Mouse (Mus musculus) C2C12 (cell line): ENCODE measurements at regions not wholly inside any gene's neighbourhood (a gene's known extent, or its start where the extent isn't known, plus 50 kb on each side); places are given as distances from the start of the nearest gene placed in this dataset.

Source experiments
- H3K27me3 ChIP-seq: one replicate; pipeline ENCODE4 v1.6.1; 2011; ENCODE audit not compliant: control insufficient read depth, insufficient read depth, insufficient read length
- H3K36me3 ChIP-seq: one replicate; pipeline ENCODE4 v1.6.1; 2011; ENCODE audit not compliant: control insufficient read depth, insufficient read depth
- H3K4me3 ChIP-seq: one replicate; pipeline ENCODE4 v1.5.1; 2011; ENCODE audit warnings: mild to moderate bottlenecking, control low read depth; ENCODE audit not compliant: poor library complexity, insufficient read depth, severe bottlenecking
- H3K79me2 ChIP-seq: one replicate; pipeline ENCODE4 v1.6.1; 2011; ENCODE audit not compliant: control insufficient read depth, insufficient read depth
- H3K79me3 ChIP-seq: one replicate; pipeline ENCODE4 v1.6.1; 2011; ENCODE audit warnings: low read depth, control low read depth
- H3ac ChIP-seq: one replicate; pipeline ENCODE3; 2011; ENCODE audit warnings: low read depth; ENCODE audit not compliant: control insufficient read depth, insufficient read length
- CEBPB ChIP-seq: IDR thresholded peaks from one replicate; pipeline ENCODE4 v1.6.1; 2011; ENCODE audit warnings: low read depth, mild to moderate bottlenecking, control low read depth, moderate library complexity
- CTCF ChIP-seq: IDR thresholded peaks from one replicate; pipeline ENCODE4 v1.5.1; 2011; ENCODE audit not compliant: control insufficient read depth, insufficient read depth, insufficient read length
- FOSL1 ChIP-seq: IDR thresholded peaks from one replicate; pipeline ENCODE4 v1.8.0; 2011; ENCODE audit warnings: mild to moderate bottlenecking, low read length; ENCODE audit not compliant: poor library complexity, insufficient read depth, severe bottlenecking
- MAX ChIP-seq: IDR thresholded peaks from one replicate; pipeline ENCODE4 v1.6.1; 2011; ENCODE audit warnings: mild to moderate bottlenecking, control low read depth
- MYOD1 ChIP-seq: IDR thresholded peaks from one replicate; pipeline ENCODE4 v1.6.1; 2011; ENCODE audit warnings: low read depth; ENCODE audit not compliant: control insufficient read depth, insufficient read length
- MYOG ChIP-seq: IDR thresholded peaks from one replicate; pipeline ENCODE4 v1.6.1; 2011; ENCODE audit not compliant: control insufficient read depth, insufficient read length; ENCODE audit errors: extremely low read depth
- USF1 ChIP-seq: IDR thresholded peaks from one replicate; pipeline ENCODE4 v1.6.1; 2011; ENCODE audit warnings: low read depth, mild to moderate bottlenecking, control low read depth, moderate library complexity

GRCm38 (mm10) chr11:111324453-111325010 is 258.6 kb downstream of the Kcnj2 start:
- H3ac ChIP-seq, result no peak overlapping the region

GRCm38 (mm10) chr11:111326915-111327314 is 261.0 kb downstream of the Kcnj2 start:
- Histone ChIP-seq H3K36me3 (no peaks in the 10 kb centered on the region), H3K27me3 (no peaks in the 10 kb centered on the region), H3K79me2 (no peaks in the 10 kb centered on the region), H3K4me3 (no peak overlapping the region), H3ac (no peak overlapping the region), H3K79me3 (no peaks in the 10 kb centered on the region)
- no peak for TF ChIP-seq CTCF
- TF ChIP-seq FOSL1, result no peak
- TF ChIP-seq MYOD1, result no peak
- no peak for TF ChIP-seq MYOG
- TF ChIP-seq USF1, result no peak
- no peak for TF ChIP-seq MAX
- no peak for TF ChIP-seq CEBPB

More at GRCm38 (mm10) chr11:111324453-111325010, 258.6 kb downstream of the Kcnj2 start:
- Histone ChIP-seq H3K27me3 (no peaks in the 10 kb centered on the region), H3K4me3 (no peak overlapping the region), H3K79me2 (no peaks in the 10 kb centered on the region), H3K79me3 (no peaks in the 10 kb centered on the region), H3K36me3 (no peaks in the 10 kb centered on the region)
- TF ChIP-seq MAX, result no peak
- no peak for TF ChIP-seq CTCF
- TF ChIP-seq FOSL1, result no peak
- TF ChIP-seq USF1, result no peak

- Histone ChIP-seq H3K27me3 (no peaks in the 10 kb centered on the region), H3ac (no peak overlapping the region), H3K36me3 (no peaks in the 10 kb centered on the region), H3K4me3 (no peak overlapping the region), H3K79me3 (no peaks in the 10 kb centered on the region), H3K79me2 (no peaks in the 10 kb centered on the region)
- TF ChIP-seq USF1 (no peak), MYOD1 (no peak), MYOG (no peak), FOSL1 (no peak), CEBPB (no peak), CTCF (no peak), MAX (no peak)
Observed at GRCm38 (mm10) chr11:111328258-111328657, 262.3 kb downstream of the Kcnj2 start.

GRCm38 (mm10) chr11:111331592-111331991 is 265.6 kb downstream of the Kcnj2 start:
- Histone ChIP-seq H3K27me3 (no peaks in the 10 kb centered on the region), H3K79me3 (no peaks in the 10 kb centered on the region), H3ac (no peak overlapping the region), H3K4me3 (no peak overlapping the region), H3K36me3 (no peaks in the 10 kb centered on the region), H3K79me2 (no peaks in the 10 kb centered on the region)
- TF ChIP-seq MYOG, result no peak
- no peak for TF ChIP-seq CEBPB
- no peak for TF ChIP-seq CTCF
- no peak for TF ChIP-seq USF1
- TF ChIP-seq MAX, result no peak
- TF ChIP-seq MYOD1, result no peak

- Histone ChIP-seq H3ac (no peak overlapping the region), H3K36me3 (no peaks in the 10 kb centered on the region), H3K79me3 (no peaks in the 10 kb centered on the region), H3K79me2 (no peaks in the 10 kb centered on the region), H3K27me3 (no peaks in the 10 kb centered on the region), H3K4me3 (no peak overlapping the region)
- no peak for TF ChIP-seq USF1
- TF ChIP-seq MYOG, result no peak
- TF ChIP-seq CTCF, result no peak
- no peak for TF ChIP-seq MYOD1
- no peak for TF ChIP-seq MAX
- TF ChIP-seq FOSL1, result no peak
- no peak for TF ChIP-seq CEBPB
Observed at GRCm38 (mm10) chr11:111333021-111333420, 267.1 kb downstream of the Kcnj2 start.

GRCm38 (mm10) chr11:111347562-111347961 is 281.6 kb downstream of the Kcnj2 start:
- no peaks in the 10 kb centered on the region for H3K79me3 ChIP-seq
- TF ChIP-seq USF1, result no peak
- TF ChIP-seq MYOD1, result no peak
- no peak for TF ChIP-seq CEBPB
- TF ChIP-seq FOSL1, result no peak
- no peak for TF ChIP-seq CTCF
- no peak for TF ChIP-seq MAX
- TF ChIP-seq MYOG, result no peak
- H3ac ChIP-seq, result no peak overlapping the region
- H3K36me3 ChIP-seq, result no peaks in the 10 kb centered on the region
- H3K4me3 ChIP-seq, result no peak overlapping the region
- no peaks in the 10 kb centered on the region for H3K79me2 ChIP-seq
- H3K27me3 ChIP-seq, result no peaks in the 10 kb centered on the region
